Mouse (Mus musculus) CD4-positive, CD25-positive, alpha-beta regulatory T cell (primary cell): Measurements from ENCODE around the gene U2af1l4. TPM values are rescaled to one million over a fixed set of nuclear protein-coding genes. Genes with fewer than 3 reads are reported as not detected.

ENCODE experiments used
- polyA plus RNA-seq: library from polyadenylated mRNA; unstranded; fragments of 100-300 nt; shearing (Covaris generic); gene quantifications from one replicate; pipeline ENCODE4 v1.2.1, GENCODE M21; 2017

U2af1l4 gene
- 47.2 TPM for polyA plus RNA-seq

GRCm38 (mm10) chr7:30563117-30563905 lies at the start of gene U2af1l4, which contains the start of the genes Gm49396 and Psenen:
TSS of gene U2af1l4 (plus strand) at chr7:30563301.
TSS of gene Gm49396 (plus strand) at chr7:30563344.
TSS of gene Psenen (minus strand) at chr7:30563627.

GRCm38 (mm10) chr7:30534633-30535577 lies 28.2 kb upstream of the U2af1l4 start, which contains the start of gene Arhgap33:
TSS of gene Arhgap33 (minus strand) at chr7:30535060.

GRCm38 (mm10) chr7:30552102-30553020 lies 10.7 kb upstream of the U2af1l4 start, which contains the start of the genes Hspb6 and Proser3:
TSS of gene Hspb6 (plus strand) at chr7:30552178.
TSS of gene Proser3 (minus strand) at chr7:30552299.

GRCm38 (mm10) chr7:30559443-30559954 lies 3.6 kb upstream of the U2af1l4 start, which contains the start of gene Lin37:
TSS of gene Lin37 (minus strand) at chr7:30559838.

GRCm38 (mm10) chr7:30564970-30565571 lies 2.0 kb downstream of the U2af1l4 start, which contains the start of gene Igflr1:
TSS of gene Igflr1 (plus strand) at chr7:30565427.

GRCm38 (mm10) chr7:30588676-30589434 lies 25.8 kb downstream of the U2af1l4 start, which contains the start of gene Kmt2b:
TSS of gene Kmt2b (minus strand) at chr7:30588726.

GRCm38 (mm10) chr7:30598786-30599185 lies 35.7 kb downstream of the U2af1l4 start, which contains the start of gene Zbtb32:
TSS of gene Zbtb32 (minus strand) at chr7:30598909.

GRCm38 (mm10) chr7:30612654-30613402 lies 49.7 kb downstream of the U2af1l4 start, which contains the start of gene Upk1a:
TSS of gene Upk1a (minus strand) at chr7:30612847.

Other genes with a start within 250 kb of the U2af1l4 start
- gene Syne4, start 248.5 kb upstream of the U2af1l4 start, polyA plus RNA-seq: 15.5 TPM
- not detected for gene E130208F15Rik, start 241.6 kb upstream of the U2af1l4 start, polyA plus RNA-seq
- 64.6 TPM for gene Sdhaf1, start 239.4 kb upstream of the U2af1l4 start, polyA plus RNA-seq
- gene Lrfn3, start 200.5 kb upstream of the U2af1l4 start, polyA plus RNA-seq: not detected
- 5.5 TPM for gene Tyrobp, start 149.5 kb upstream of the U2af1l4 start, polyA plus RNA-seq
- gene Hcst, start 143.4 kb upstream of the U2af1l4 start, polyA plus RNA-seq: 409 TPM
- 99.8 TPM for gene Nfkbid, start 141.6 kb upstream of the U2af1l4 start, polyA plus RNA-seq
- 17.8 TPM for gene Aplp1, start 117.8 kb upstream of the U2af1l4 start, polyA plus RNA-seq
- gene Kirrel2, start 105.6 kb upstream of the U2af1l4 start, polyA plus RNA-seq: not detected
- not detected for gene Nphs1, start 105.0 kb upstream of the U2af1l4 start, polyA plus RNA-seq
- gene Prodh2, start 69.7 kb upstream of the U2af1l4 start, polyA plus RNA-seq: not detected
- 1.2 TPM for gene Arhgap33, start 28.2 kb upstream of the U2af1l4 start, polyA plus RNA-seq
- 4.2 TPM for gene Hspb6, start 11.1 kb upstream of the U2af1l4 start, polyA plus RNA-seq
- gene Proser3, start 11.0 kb upstream of the U2af1l4 start, polyA plus RNA-seq: 9.9 TPM
- 89.4 TPM for gene Lin37, start 3.5 kb upstream of the U2af1l4 start, polyA plus RNA-seq
- 86.6 TPM for gene Gm49396, start within 50 bp of the U2af1l4 start, polyA plus RNA-seq
- 217 TPM for gene Psenen, start 326 bp downstream of the U2af1l4 start, polyA plus RNA-seq
- gene Igflr1, start 2.1 kb downstream of the U2af1l4 start, polyA plus RNA-seq: 150 TPM
- gene Kmt2b, start 25.4 kb downstream of the U2af1l4 start, polyA plus RNA-seq: 15.9 TPM
- gene Zbtb32, start 35.6 kb downstream of the U2af1l4 start, polyA plus RNA-seq: 11.7 TPM
- gene Upk1a, start 49.5 kb downstream of the U2af1l4 start, polyA plus RNA-seq: 0.83 TPM
- gene Cox6b1, start 62.9 kb downstream of the U2af1l4 start, polyA plus RNA-seq: 581 TPM
- not detected for gene Etv2, start 72.6 kb downstream of the U2af1l4 start, polyA plus RNA-seq
- gene Rbm42, start 87.0 kb downstream of the U2af1l4 start, polyA plus RNA-seq: 204 TPM
- 37.3 TPM for gene Haus5, start 101.7 kb downstream of the U2af1l4 start, polyA plus RNA-seq
- not detected for gene Pmis2, start 108.3 kb downstream of the U2af1l4 start, polyA plus RNA-seq
- gene 2200002J24Rik, start 135.6 kb downstream of the U2af1l4 start, polyA plus RNA-seq: not detected
- not detected for gene Atp4a, start 148.9 kb downstream of the U2af1l4 start, polyA plus RNA-seq
- gene Tmem147, start 166.2 kb downstream of the U2af1l4 start, polyA plus RNA-seq: 116 TPM
- 0.36 TPM for gene Gapdhs, start 180.4 kb downstream of the U2af1l4 start, polyA plus RNA-seq
- gene Sbsn, start 188.2 kb downstream of the U2af1l4 start, polyA plus RNA-seq: 1.1 TPM
- not detected for gene Dmkn, start 200.5 kb downstream of the U2af1l4 start, polyA plus RNA-seq
- gene Krtdap, start 224.6 kb downstream of the U2af1l4 start, polyA plus RNA-seq: not detected